Mouse (Mus musculus) spleen, adult 12 weeks (tissue): ENCODE data around the gene Npas3.

ENCODE experiments used
- DNase-seq: peaks from one replicate; pipeline ENCODE4 v3.0.0; 2022; ENCODE audit warnings: low spot score

The Npas3 gene

DNA sequence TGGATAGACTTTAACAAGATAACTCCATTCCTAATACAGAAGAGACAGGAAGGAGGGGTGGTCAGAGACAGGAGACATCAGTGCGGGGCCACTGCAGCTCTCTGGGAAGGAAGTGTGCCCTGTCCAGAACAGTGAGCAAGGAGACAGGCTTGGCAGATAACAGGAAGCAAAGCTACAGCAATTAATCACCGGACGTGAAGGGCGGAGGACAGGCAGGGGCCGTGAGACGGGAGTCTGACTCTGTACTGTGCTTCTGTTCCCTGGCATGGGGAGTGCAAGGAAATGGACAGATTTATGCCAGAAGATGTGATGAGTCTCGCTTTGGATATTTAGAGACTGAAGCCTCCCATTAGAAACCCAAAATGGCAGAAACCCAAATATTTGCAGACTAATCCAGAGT lies 47.3 kb downstream of the Npas3 start:
- no peak for DNase-seq

DNA sequence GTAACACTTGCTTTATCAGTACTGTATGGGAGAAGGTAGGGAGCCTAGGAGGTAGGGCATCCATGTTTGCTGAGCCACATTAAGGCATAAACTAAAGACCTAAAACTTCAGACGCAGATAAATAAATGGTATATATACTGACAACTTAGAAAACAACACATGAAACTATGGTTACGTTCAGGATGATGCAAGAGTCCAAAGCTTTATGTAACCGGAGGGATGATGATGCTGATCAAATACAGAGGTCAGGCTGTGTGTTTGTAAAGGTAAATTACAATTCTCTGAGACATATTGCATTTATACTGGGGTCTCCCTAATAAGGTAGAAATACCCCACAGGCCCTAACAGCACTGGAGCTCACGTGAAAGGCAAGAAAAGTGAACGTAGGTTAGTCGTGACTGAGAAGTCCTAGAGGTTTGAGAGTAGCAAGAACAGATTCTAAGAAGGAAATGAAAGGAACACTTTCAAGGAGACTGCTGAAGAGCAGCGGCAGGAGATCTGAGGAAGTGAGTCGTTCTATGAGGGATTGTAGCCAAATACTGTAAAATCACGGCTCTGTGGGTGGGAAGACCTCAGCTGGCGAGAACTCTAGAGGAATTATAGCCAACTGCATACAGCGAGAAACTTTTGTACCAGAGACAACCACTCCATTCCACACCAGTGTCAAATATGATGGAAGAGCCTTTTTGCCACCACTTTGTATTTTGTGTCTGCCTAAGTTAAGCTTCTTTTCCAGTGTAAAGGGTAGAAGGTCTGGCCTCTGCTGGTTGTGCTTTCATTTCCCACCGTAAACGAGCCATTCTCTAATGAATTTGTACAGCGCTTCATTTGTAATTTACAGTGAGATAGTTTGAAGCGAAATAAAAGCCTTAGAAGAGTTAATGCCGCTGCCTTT lies 49.7 kb downstream of the Npas3 start:
- DNase-seq = no peak

GRCm38 (mm10) chr12:53300964-53301363 lies 52.5 kb downstream of the Npas3 start:
- no peak for DNase-seq

- no peak for DNase-seq
Measured at GRCm38 (mm10) chr12:53302129-53302528, 53.7 kb downstream of the Npas3 start.

GRCm38 (mm10) chr12:53316715-53317114 lies 68.2 kb downstream of the Npas3 start:
- DNase-seq = no peak

DNA sequence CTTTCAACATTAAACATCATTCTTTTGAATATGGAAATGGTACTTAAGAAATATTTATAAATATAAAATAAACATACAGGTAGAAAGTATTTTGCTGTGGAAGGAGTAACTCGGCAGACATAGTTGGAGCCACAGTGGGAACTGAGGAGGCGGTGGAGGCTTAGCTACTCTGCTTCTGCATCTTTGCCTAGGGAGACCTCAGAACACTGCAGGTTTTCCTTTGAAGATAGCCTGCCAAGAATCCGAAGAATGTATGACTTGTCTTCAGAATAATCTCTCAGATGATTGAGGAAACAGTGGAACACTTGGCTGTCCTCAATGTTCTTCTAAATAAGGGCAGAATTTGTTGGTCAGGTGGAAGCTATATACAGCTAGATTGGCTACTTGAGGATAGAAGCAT lies 69.3 kb downstream of the Npas3 start:
- DNase-seq = no peak

DNA sequence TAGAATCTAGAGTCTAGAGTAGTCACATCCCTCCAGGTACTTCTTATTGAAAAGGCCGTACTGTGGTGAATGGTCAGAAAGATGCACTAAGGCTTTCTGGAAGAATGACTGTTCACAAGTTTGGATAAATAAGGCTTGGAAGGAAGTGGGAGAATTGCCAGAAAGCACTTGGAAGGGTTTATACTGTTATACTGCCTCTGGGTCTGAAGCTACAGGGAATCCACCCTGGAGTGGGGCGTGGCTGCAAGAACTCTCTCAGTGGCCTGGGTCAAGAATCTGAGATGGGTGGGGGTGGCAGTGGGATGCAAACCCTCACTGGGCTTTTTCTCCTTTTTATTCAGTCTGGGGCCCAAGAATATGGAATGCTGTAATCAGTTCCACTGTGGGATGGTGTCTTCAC lies 72.0 kb downstream of the Npas3 start:
- DNase-seq = no peak

DNA sequence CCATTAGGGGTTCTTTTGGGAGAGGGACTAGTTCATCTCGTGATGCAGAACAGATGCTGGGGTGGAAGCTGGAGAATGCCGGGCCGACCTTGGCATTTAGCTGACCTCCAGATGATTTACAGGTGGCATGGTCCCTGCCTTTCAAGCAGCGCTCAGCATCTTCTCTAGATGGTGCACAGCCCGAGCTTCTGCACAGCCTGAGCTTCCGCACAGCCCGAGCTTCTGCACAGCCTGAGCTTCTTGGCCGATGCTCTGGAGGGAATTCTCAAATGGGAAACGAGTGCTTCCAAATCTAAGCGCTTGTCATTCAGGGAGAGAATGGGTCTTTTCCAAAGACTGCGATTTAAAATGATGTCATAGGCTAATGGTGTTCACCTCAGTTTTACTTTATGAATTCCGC lies 72.5 kb downstream of the Npas3 start:
- DNase-seq = no peak

DNA sequence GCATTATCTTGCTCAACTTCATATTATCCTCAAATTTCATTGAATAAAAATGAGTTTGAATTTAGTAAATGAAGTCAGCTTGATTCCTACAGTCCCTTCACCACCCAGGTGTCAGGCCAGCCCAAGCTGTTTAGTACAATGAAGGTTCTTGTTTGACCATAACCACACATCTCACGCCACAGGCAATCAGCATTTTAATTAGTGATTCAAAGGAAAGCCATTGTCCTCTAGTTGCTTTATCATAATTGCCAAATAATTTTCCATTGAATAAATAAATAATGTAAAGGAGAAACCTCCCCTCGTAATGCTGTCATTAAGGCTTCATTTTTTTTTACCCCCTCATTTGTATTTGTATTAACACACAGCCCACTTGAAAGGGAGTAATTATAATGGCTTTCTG lies 73.5 kb downstream of the Npas3 start:
- no peak for DNase-seq

- no peak for DNase-seq
Measured at GRCm38 (mm10) chr12:53327653-53328188, 79.2 kb downstream of the Npas3 start.

- no peak for DNase-seq
Measured at GRCm38 (mm10) chr12:53328257-53328736, 79.8 kb downstream of the Npas3 start.

- DNase-seq = no peak
Measured at GRCm38 (mm10) chr12:53330141-53330540, 81.7 kb downstream of the Npas3 start.

GRCm38 (mm10) chr12:53331391-53331790 lies 82.9 kb downstream of the Npas3 start:
- no peak for DNase-seq

DNA sequence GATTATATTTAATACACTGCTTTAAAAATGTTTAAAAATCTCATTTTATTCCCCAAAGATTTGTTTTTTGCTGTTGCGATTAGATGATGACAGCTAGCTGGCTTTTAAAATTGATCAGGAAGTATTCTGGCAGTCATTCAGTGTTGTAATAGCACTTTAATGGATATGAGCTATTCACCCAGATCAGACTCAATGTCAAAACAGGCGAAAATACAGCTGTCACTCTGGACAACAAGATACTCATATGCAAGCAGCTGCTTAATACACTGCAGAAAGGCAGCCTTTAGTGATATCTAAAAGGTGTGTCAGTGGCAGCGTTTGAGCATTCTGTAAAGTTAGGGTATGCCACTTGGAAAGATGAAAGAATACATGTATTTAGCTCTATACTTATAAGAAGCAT lies 83.3 kb downstream of the Npas3 start:
- no peak for DNase-seq

- no peak for DNase-seq
Measured at GRCm38 (mm10) chr12:53333251-53333650, 84.8 kb downstream of the Npas3 start.

GRCm38 (mm10) chr12:53338349-53338948 lies 90.0 kb downstream of the Npas3 start:
- no peak for DNase-seq

GRCm38 (mm10) chr12:53342741-53343140 lies 94.3 kb downstream of the Npas3 start:
- DNase-seq = no peak

DNA sequence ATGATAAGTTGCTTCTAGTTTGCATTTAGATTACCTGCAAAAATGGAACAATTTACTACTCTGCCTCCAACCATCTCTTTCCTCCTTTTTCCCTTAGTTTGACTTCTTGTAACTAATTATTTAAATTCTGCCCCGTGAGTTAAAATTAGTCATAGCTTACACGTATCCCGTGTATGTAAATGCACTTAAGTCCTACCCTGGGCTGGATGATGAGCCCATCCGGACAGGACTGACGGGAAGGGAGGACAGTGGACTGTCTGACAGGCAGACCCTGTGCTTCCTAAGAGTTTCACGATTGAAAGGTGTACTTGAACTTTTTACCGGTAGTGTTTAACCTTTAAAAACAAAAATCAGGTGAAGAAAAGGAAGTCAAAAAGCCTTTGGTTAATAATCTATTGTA lies 103.4 kb downstream of the Npas3 start:
- no peak for DNase-seq

DNA sequence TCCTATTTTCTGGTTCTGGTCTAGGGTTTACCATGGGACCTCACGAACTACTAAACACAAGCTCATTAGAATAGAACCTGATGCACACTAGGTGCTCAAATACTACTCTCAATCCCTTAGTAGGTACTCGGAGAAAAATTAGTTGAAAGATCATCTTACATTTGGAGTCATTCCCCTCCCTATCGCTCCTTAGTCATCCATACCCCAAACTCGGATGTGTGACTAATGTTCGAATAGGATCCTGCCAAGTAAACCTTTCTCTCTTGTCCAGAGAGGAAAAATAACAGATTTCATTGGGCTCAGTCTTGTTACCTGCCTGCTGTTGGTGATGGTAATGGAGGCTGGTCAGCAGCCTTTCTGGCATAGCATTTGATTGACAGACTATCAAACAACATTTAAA lies 117.3 kb downstream of the Npas3 start:
- DNase-seq = no peak

DNA sequence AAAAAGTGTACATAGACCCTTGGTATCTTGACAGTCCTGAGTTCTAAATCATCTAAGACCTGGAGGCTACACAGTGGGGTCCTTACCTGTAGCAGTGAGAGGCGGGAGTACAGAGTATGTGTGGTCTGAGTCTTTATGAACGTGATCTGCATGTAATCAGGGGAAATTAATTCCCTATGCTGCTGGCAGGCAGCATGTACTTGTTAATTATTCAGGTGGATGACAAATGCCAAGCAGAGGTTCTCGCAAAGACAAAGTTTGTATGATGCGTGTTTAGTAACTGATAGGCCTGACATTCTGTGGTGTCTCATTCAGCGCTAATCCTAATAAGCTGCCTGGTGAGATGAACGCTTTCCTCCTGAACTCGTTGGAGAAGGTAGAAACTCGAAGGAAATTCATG lies 136.4 kb downstream of the Npas3 start:
- no peak for DNase-seq

DNA sequence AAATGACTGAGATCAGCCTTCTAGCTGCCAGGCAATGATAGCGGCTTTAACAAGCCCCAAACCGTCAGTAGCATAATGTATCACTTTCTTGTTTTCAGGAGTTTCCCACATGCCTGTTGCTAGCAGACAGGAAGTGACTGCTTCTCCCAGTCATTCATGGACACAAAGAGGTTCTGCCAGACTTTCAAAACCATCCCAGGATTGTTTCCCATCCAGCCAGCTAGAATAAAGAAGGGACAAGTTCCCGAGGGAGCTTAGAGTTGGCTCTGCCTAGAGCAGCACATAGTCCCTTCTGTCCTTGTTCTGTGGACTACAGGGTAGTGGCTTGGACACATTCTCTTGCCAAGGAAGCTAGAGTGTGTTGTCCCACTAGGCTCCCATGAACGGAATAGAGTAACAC lies 157.4 kb downstream of the Npas3 start:
- no peak for DNase-seq

DNA sequence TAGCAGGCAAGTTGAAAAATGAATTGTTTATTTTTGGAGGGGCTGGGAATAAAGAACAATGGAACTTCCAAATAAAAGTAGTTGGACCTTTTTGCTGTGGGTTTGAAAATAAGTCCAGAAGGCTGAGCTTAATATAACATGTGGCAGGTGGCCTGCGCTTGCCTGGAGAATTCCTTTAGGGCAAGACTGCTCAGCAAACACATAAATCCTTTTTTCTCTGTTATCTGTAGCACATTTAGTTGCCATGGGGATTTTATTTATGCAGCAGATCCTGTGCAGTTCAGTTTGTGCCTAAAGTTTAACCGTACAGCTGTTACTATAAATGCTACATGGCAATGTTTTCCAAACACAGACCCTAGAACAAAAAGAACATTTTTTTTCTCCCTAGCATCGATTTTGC lies 159.3 kb downstream of the Npas3 start:
- no peak for DNase-seq

GRCm38 (mm10) chr12:53409711-53410110 lies 161.2 kb downstream of the Npas3 start:
- DNase-seq = no peak
